Mouse (Mus musculus) ES-Bruce4 (cell line): ENCODE measurements at regions not wholly inside any gene's neighbourhood (a gene's known extent, or its start where the extent isn't known, plus 50 kb on each side); places are given as distances from the start of the nearest gene placed in this dataset.

ENCODE experiments used
- CTCF ChIP-seq: IDR thresholded peaks from one replicate; pipeline ENCODE4 v1.8.1; 2011; ENCODE audit warnings: low read depth, low read length
- EP300 ChIP-seq: IDR thresholded peaks from 2 replicates; pipeline ENCODE4 v1.6.1; 2011; ENCODE audit warnings: low read depth, low read length; ENCODE audit not compliant: insufficient read depth
- POLR2A ChIP-seq: IDR thresholded peaks from one replicate; pipeline ENCODE4 v1.8.1; 2011; ENCODE audit warnings: low read length; ENCODE audit not compliant: insufficient read depth

GRCm38 (mm10) chr2:21958365-21958764, 268.9 kb upstream of the Myo3a start:
- TF ChIP-seq CTCF = no peak
- no peak for TF ChIP-seq EP300
- no peak for TF ChIP-seq POLR2A
